Mouse (Mus musculus) CH12.LX (cell line): Measurements from ENCODE around the gene Nav1. TPM values are rescaled to one million over a fixed set of nuclear protein-coding genes. Genes with fewer than 3 reads are reported as not detected.

ENCODE experiments used
- DNase-seq: peaks from one replicate; pipeline ENCODE4 v3.0.0-alpha.2; 2013; ENCODE audit errors: extremely low read depth
- H3K27ac ChIP-seq: 2 replicates; pipeline ENCODE4 v1.5.1; 2012; ENCODE audit warnings: low read depth, mild to moderate bottlenecking, control low read depth, moderate library complexity; ENCODE audit not compliant: insufficient read depth
- H3K27me3 ChIP-seq: replicated peaks from 2 replicates; pipeline ENCODE3; 2012; ENCODE audit warnings: inconsistent platforms
- H3K36me3 ChIP-seq, 2 experiments: replicated peaks in 1 of 2; 2 replicates each; pipeline versions ENCODE3 to v1.6.1; 2012; ENCODE audit warnings: inconsistent platforms in 1 of 2, low read length in 1 of 2, mild to moderate bottlenecking in 1 of 2, mixed read lengths in 1 of 2, moderate library complexity in 1 of 2; ENCODE audit not compliant: control insufficient read depth in 1 of 2, insufficient read depth in 1 of 2
- H3K4me1 ChIP-seq, 2 experiments: 2 replicates each; pipeline ENCODE4 v1.6.1; 2012; ENCODE audit warnings: inconsistent platforms in 1 of 2, moderate library complexity in 1 of 2; ENCODE audit not compliant: insufficient read depth in 2 of 2, control insufficient read depth in 1 of 2
- H3K4me2 ChIP-seq: 2 replicates; pipeline ENCODE4 v1.6.1; 2012; ENCODE audit warnings: low read depth, mild to moderate bottlenecking, control low read depth; ENCODE audit not compliant: poor library complexity, insufficient read depth, severe bottlenecking
- H3K4me3 ChIP-seq, 3 experiments: fragments of 150-350 bp in 1 of 3; sonication (generic) in 1 of 3; replicated peaks in 1 of 3; 2 replicates each; pipeline versions ENCODE3 to v1.5.1; 2011 to 2012; ENCODE audit warnings: low read depth in 2 of 3, low read length in 2 of 3, mild to moderate bottlenecking in 2 of 3, moderate library complexity in 2 of 3, control low read depth in 1 of 3, improper control_type of control experiment in 1 of 3, inconsistent platforms in 1 of 3, mixed read lengths in 1 of 3; ENCODE audit not compliant: poor library complexity in 1 of 3
- H3K79me2 ChIP-seq: replicated peaks from 2 replicates; pipeline ENCODE4 v1.6.1; 2012; ENCODE audit warnings: mild to moderate bottlenecking, moderate library complexity; ENCODE audit not compliant: control insufficient read depth, poor library complexity, insufficient read depth, severe bottlenecking; ENCODE audit errors: extremely low read depth
- H3K9ac ChIP-seq: 2 replicates; pipeline ENCODE4 v1.6.1; 2012; ENCODE audit warnings: low read depth, mild to moderate bottlenecking, control low read depth, moderate library complexity; ENCODE audit not compliant: insufficient read depth
- H3K9me3 ChIP-seq: replicated peaks from 2 replicates; pipeline ENCODE3; 2012; ENCODE audit warnings: low read length, inconsistent platforms, mixed read lengths
- BHLHE40 ChIP-seq: IDR thresholded peaks from 2 replicates; pipeline ENCODE4 v1.6.1; 2011; ENCODE audit warnings: mild to moderate bottlenecking, low read depth, low read length, improper control_type of control experiment
- CHD1 ChIP-seq: IDR thresholded peaks from 2 replicates; pipeline ENCODE4 v1.6.1; 2012; ENCODE audit warnings: low read depth, low read length, improper control_type of control experiment, inconsistent platforms
- CHD2 ChIP-seq: IDR thresholded peaks from 2 replicates; pipeline ENCODE4 v1.6.1; 2011; ENCODE audit warnings: low read length, improper control_type of control experiment
- E2F4 ChIP-seq: IDR thresholded peaks from 2 replicates; pipeline ENCODE4 v1.6.1; 2011; ENCODE audit warnings: low read depth, low read length, improper control_type of control experiment; ENCODE audit not compliant: insufficient replicate concordance
- JUN ChIP-seq: IDR thresholded peaks from 2 replicates; pipeline ENCODE4 v1.6.1; 2011; ENCODE audit warnings: low read depth, mild to moderate bottlenecking, low read length, improper control_type of control experiment, moderate library complexity; ENCODE audit not compliant: insufficient read depth
- KAT2A ChIP-seq: IDR thresholded peaks from 2 replicates; pipeline ENCODE4 v1.6.1; 2012; ENCODE audit warnings: low read length, improper control_type of control experiment, inconsistent platforms; ENCODE audit not compliant: insufficient replicate concordance
- MAX ChIP-seq: IDR thresholded peaks from 2 replicates; pipeline ENCODE4 v1.6.1; 2011; ENCODE audit warnings: low read length, improper control_type of control experiment
- MEF2A ChIP-seq: IDR thresholded peaks from 2 replicates; pipeline ENCODE4 v1.6.1; 2014; ENCODE audit warnings: low read depth, mild to moderate bottlenecking, inconsistent platforms, low read length, improper control_type of control experiment, borderline replicate concordance
- MXI1 ChIP-seq: IDR thresholded peaks from 2 replicates; pipeline ENCODE4 v1.6.1; 2011; ENCODE audit warnings: mild to moderate bottlenecking, low read depth, low read length, improper control_type of control experiment
- NRF1 ChIP-seq: IDR thresholded peaks from 2 replicates; pipeline ENCODE4 v1.6.1; 2014; ENCODE audit warnings: low read depth, mild to moderate bottlenecking, inconsistent platforms, low read length, improper control_type of control experiment, moderate library complexity
- PAX5 ChIP-seq: IDR thresholded peaks from 2 replicates; pipeline ENCODE4 v1.6.1; 2012; ENCODE audit warnings: low read length, inconsistent platforms, mixed read lengths
- POLR2AphosphoS2 ChIP-seq: IDR thresholded peaks from 2 replicates; pipeline ENCODE4 v1.6.1; 2011; ENCODE audit warnings: low read depth, low read length, improper control_type of control experiment
- RCOR1 ChIP-seq: conservative IDR thresholded peaks from 2 replicates; pipeline ENCODE4 v1.6.1; 2012; ENCODE audit warnings: low read depth, mild to moderate bottlenecking, inconsistent platforms, low read length, improper control_type of control experiment
- UBTF ChIP-seq: IDR thresholded peaks from 2 replicates; pipeline ENCODE4 v1.6.1; 2012; ENCODE audit warnings: low read depth, mild to moderate bottlenecking, inconsistent platforms, low read length, improper control_type of control experiment, moderate library complexity
- USF2 ChIP-seq: conservative IDR thresholded peaks from 2 replicates; pipeline ENCODE4 v1.6.1; 2011; ENCODE audit warnings: low read depth, low read length, improper control_type of control experiment
- ZMIZ1 ChIP-seq: IDR thresholded peaks from 2 replicates; pipeline ENCODE4 v1.6.1; 2012; ENCODE audit warnings: low read depth, mild to moderate bottlenecking, inconsistent platforms, low read length, improper control_type of control experiment
- ZNF384 ChIP-seq: IDR thresholded peaks from 2 replicates; pipeline ENCODE4 v1.6.1; 2012; ENCODE audit warnings: low read depth, low read length, improper control_type of control experiment, inconsistent platforms
- dilution Hi-C: fragments of 300-500 bp; cut with MboI; formaldehyde crosslinking; loops from 2 replicates; pipeline ENCODE4 v1.14.3; 2020; ENCODE audit warnings: low sequenced_read_pairs; ENCODE audit not compliant: extremely low pct_unique_long_range_greater_than_20kb, extremely low pct_ligation_motif_present
- in situ Hi-C: fragments of 300-500 bp; cut with MboI; formaldehyde crosslinking; loops from 3 replicates; pipeline ENCODE4 v1.14.3; 2019; ENCODE audit warnings: low sequenced_read_pairs, low pct_ligation_motif_present, low pct_unique_long_range_greater_than_20kb, mixed read lengths
- polyA plus RNA-seq: library from polyadenylated mRNA; unstranded; fragments of >175 nt; gene quantifications from 2 replicates; pipeline ENCODE4 v1.2.1, GENCODE M21; 2012; ENCODE audit warnings: low read depth; ENCODE audit not compliant: insufficient read length
- total RNA-seq, 2 experiments: library from RNA; depleted of rRNA; stranded (reverse); fragments of 300-350 nt in 1 of 2; fragments of >200 nt in 1 of 2; gene quantifications; 2 replicates each; pipeline ENCODE4 v1.2.3; 2012 to 2014

The Nav1 gene
- total and polyA plus RNA-seq, 3 experiments, result 0.21 to 0.56 TPM; not detected in 1

DNA sequence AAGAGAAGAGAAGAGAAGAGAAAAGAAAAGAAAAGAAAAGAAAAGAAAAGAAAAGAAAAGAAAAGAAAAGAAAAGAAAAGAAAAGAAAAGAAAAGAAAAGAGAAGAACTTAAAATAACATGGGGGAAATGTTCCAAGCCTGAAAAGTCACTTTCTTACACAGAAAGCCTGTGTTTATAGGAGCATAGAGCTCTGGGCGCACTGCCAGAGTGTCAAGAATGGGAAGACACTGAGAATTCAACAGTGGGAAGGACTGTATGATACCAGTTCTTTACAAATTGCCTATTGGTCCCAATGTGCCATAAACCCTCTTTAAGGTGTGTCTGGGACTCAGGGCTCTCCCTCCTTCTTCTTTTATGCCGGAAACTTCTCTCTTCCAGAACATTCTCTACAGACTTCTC lies 103.7 kb downstream of the Nav1 start:
- H3K79me2 ChIP-seq, result no peaks in the 10 kb centered on the region
- no peak overlapping the region for H3K4me3 ChIP-seq
- TF ChIP-seq NRF1 (no peak), JUN (no peak), UBTF (no peak), RCOR1 (no peak), BHLHE40 (no peak), ZNF384 (no peak), CHD2 (no peak), CHD1 (no peak)
- no peaks in the 10 kb centered on the region for H3K9me3 ChIP-seq
- no peak overlapping the region for H3K9ac ChIP-seq
- no peaks in the 10 kb centered on the region for H3K36me3 ChIP-seq
- dilution Hi-C loops, result no loop called here
- in situ Hi-C loops, result no loop called here
- H3K27ac ChIP-seq, result no peak overlapping the region
- H3K4me1 ChIP-seq, result peaks cover 2 to 26% of the 10 kb centered on the region in 2 experiments
- no peaks in the 10 kb centered on the region for H3K27me3 ChIP-seq
- DNase-seq, result no peak
- H3K4me2 ChIP-seq, result no peak overlapping the region

DNA sequence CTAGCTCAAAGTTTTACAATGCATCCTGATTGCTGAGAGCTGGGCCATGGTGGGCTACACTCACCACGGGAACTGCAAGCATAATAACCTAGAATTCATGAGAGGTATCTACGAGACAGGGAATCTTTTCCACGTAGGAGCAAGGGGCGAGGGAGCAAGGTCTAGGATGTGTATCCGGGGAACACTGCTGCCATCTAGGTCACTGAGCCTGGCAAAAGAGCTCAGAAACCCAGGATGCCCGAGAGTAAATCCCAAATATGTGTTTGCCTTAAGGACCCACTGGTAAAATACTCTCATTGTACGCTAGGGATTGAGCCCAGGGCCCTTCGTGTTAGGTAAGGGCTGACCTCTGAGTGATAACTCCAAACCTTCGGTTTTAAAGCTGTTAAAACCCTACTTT lies 104.3 kb downstream of the Nav1 start:
- Histone ChIP-seq H3K9ac (no peak overlapping the region), H3K9me3 (no peaks in the 10 kb centered on the region), H3K36me3 (no peaks in the 10 kb centered on the region), H3K4me1 (peaks cover 3 to 33% of the 10 kb centered on the region in 2 experiments), H3K27ac (no peak overlapping the region)
- in situ Hi-C loops, result no loop called here
- TF ChIP-seq MXI1, result no peak
- no peak for TF ChIP-seq PAX5
- no peak for TF ChIP-seq USF2
- TF ChIP-seq ZMIZ1, result no peak
- TF ChIP-seq POLR2AphosphoS2, result no peak
- TF ChIP-seq JUN, result no peak
- no peak for TF ChIP-seq E2F4
- no peak for TF ChIP-seq KAT2A
- TF ChIP-seq MAX, result no peak
- no peak for TF ChIP-seq MEF2A
- no peak for TF ChIP-seq UBTF
- TF ChIP-seq, all 38 proteins: peak for 0
- Histone ChIP-seq H3K79me2 (no peaks in the 10 kb centered on the region), H3K4me2 (no peak overlapping the region), H3K27me3 (no peaks in the 10 kb centered on the region), H3K4me3 (no peak overlapping the region)
- no peak for DNase-seq
- dilution Hi-C loops, result no loop called here
